Mouse (Mus musculus) MEL (cell line): ENCODE measurements around the gene Zbtb18. TPM values are rescaled to one million over a fixed set of nuclear protein-coding genes. Genes with fewer than 3 reads are reported as not detected.
"Not testable (repeated sequence)": the region's sequence is repeated elsewhere in the genome, so short reads cannot be mapped to it uniquely, and the experiment has no call there.

ENCODE experiments used
- DNase-seq: peaks from one replicate; pipeline ENCODE4 v3.0.0; 2011; ENCODE audit warnings: low read depth, low spot score
- H3K27ac ChIP-seq: 2 replicates; pipeline ENCODE4 v1.5.1; 2012; ENCODE audit warnings: low read depth, mild to moderate bottlenecking, control low read depth, low read length, moderate library complexity; ENCODE audit not compliant: control insufficient read depth
- H3K27me3 ChIP-seq, 2 experiments: fragments of 150-350 bp in 1 of 2; sonication (generic) in 1 of 2; 2 replicates each; pipeline ENCODE4 v1.6.1; 2012; ENCODE audit warnings: low read length in 2 of 2, mild to moderate bottlenecking in 2 of 2, improper control_type of control experiment in 1 of 2, moderate library complexity in 1 of 2; ENCODE audit not compliant: insufficient read depth in 2 of 2, control insufficient read depth in 1 of 2
- H3K36me3 ChIP-seq, 2 experiments: 2 replicates each; pipeline ENCODE4 v1.6.1; 2012 to 2014; ENCODE audit warnings: low read length in 2 of 2, improper control_type of control experiment in 1 of 2, inconsistent platforms in 1 of 2, mild to moderate bottlenecking in 1 of 2; ENCODE audit not compliant: insufficient read depth in 2 of 2, control insufficient read depth in 1 of 2
- H3K4me1 ChIP-seq, 2 experiments: fragments of 150-350 bp in 1 of 2; sonication (generic) in 1 of 2; 2 replicates each; pipeline ENCODE4 v1.6.1; 2012; ENCODE audit warnings: low read length in 2 of 2, improper control_type of control experiment in 1 of 2, mild to moderate bottlenecking in 1 of 2; ENCODE audit not compliant: insufficient read depth in 2 of 2, control insufficient read depth in 1 of 2
- H3K4me3 ChIP-seq, 2 experiments: fragments of 150-350 bp in 1 of 2; sonication (generic) in 1 of 2; 2 replicates each; pipeline ENCODE4 v1.5.1; 2012; ENCODE audit warnings: low read depth in 2 of 2, low read length in 2 of 2, mild to moderate bottlenecking in 2 of 2, moderate library complexity in 2 of 2, control low read depth in 1 of 2, improper control_type of control experiment in 1 of 2; ENCODE audit not compliant: control insufficient read depth in 1 of 2, insufficient read depth in 1 of 2
- H3K79me2 ChIP-seq: 2 replicates; pipeline ENCODE4 v1.6.1; 2012; ENCODE audit warnings: mild to moderate bottlenecking, low read length, moderate library complexity; ENCODE audit not compliant: control insufficient read depth, poor library complexity, insufficient read depth
- H3K9ac ChIP-seq: 2 replicates; pipeline ENCODE4 v1.6.1; 2012; ENCODE audit warnings: low read depth, mild to moderate bottlenecking, control low read depth, low read length, moderate library complexity; ENCODE audit not compliant: control insufficient read depth, poor library complexity, severe bottlenecking
- H3K9me3 ChIP-seq: fragments of 150-350 bp; sonication (generic); replicated peaks from 2 replicates; pipeline ENCODE4 v1.6.1; 2012; ENCODE audit warnings: mild to moderate bottlenecking, low read length, improper control_type of control experiment, moderate library complexity; ENCODE audit not compliant: insufficient read depth
- CHD1 ChIP-seq: IDR thresholded peaks from 2 replicates; pipeline ENCODE4 v1.6.1; 2012; ENCODE audit warnings: low read depth, mild to moderate bottlenecking, inconsistent platforms, low read length, improper control_type of control experiment
- CHD2 ChIP-seq: IDR thresholded peaks from 2 replicates; pipeline ENCODE4 v1.6.1; 2011; ENCODE audit warnings: low read length, improper control_type of control experiment
- ELF1 ChIP-seq: IDR thresholded peaks from 2 replicates; pipeline ENCODE4 v1.6.1; 2014; ENCODE audit warnings: low read depth, mild to moderate bottlenecking, inconsistent platforms, low read length, improper control_type of control experiment, moderate library complexity
- EP300 ChIP-seq, 2 experiments: IDR thresholded peaks; 2 replicates each; pipeline ENCODE4 v1.6.1; 2011; ENCODE audit warnings: improper control_type of control experiment in 2 of 2, low read length in 2 of 2, low read depth in 1 of 2, mild to moderate bottlenecking in 1 of 2
- GATA1 ChIP-seq: IDR thresholded peaks from 2 replicates; pipeline ENCODE4 v1.6.1; 2011; ENCODE audit warnings: low read depth, low read length, improper control_type of control experiment
- JUND ChIP-seq: IDR thresholded peaks from 2 replicates; pipeline ENCODE4 v1.6.1; 2011; ENCODE audit warnings: low read depth, mild to moderate bottlenecking, improper control_type of control experiment, low read length
- KAT2A ChIP-seq: conservative IDR thresholded peaks from 2 replicates; pipeline ENCODE4 v1.6.1; 2012; ENCODE audit warnings: low read depth, low read length, improper control_type of control experiment, inconsistent platforms
- MAFK ChIP-seq: IDR thresholded peaks from 2 replicates; pipeline ENCODE4 v1.6.1; 2011; ENCODE audit warnings: low read depth, mild to moderate bottlenecking, low read length, improper control_type of control experiment, borderline replicate concordance
- MAZ ChIP-seq: IDR thresholded peaks from 2 replicates; pipeline ENCODE4 v1.6.1; 2012; ENCODE audit warnings: low read depth, mild to moderate bottlenecking, inconsistent platforms, low read length, improper control_type of control experiment
- NELFE ChIP-seq: IDR thresholded peaks from 2 replicates; pipeline ENCODE4 v1.6.1; 2011; ENCODE audit warnings: low read depth, low read length, improper control_type of control experiment
- NRF1 ChIP-seq: IDR thresholded peaks from 2 replicates; pipeline ENCODE4 v1.6.1; 2014; ENCODE audit warnings: low read depth, mild to moderate bottlenecking, inconsistent platforms, low read length, improper control_type of control experiment, moderate library complexity; ENCODE audit not compliant: poor library complexity, insufficient read depth, severe bottlenecking
- POLR2A ChIP-seq, 2 experiments: IDR thresholded peaks; 2 replicates each; pipeline ENCODE4 v1.6.1; 2011 to 2012; ENCODE audit warnings: low read length in 2 of 2, mild to moderate bottlenecking in 2 of 2, control low read depth in 1 of 2, improper control_type of control experiment in 1 of 2, low read depth in 1 of 2, moderate library complexity in 1 of 2; ENCODE audit not compliant: control insufficient read depth in 1 of 2, insufficient read depth in 1 of 2, poor library complexity in 1 of 2
- POLR2AphosphoS5 ChIP-seq: IDR thresholded peaks from 2 replicates; pipeline ENCODE4 v1.6.1; 2012; ENCODE audit warnings: low read depth, borderline replicate concordance, mild to moderate bottlenecking, inconsistent platforms, low read length, moderate library complexity, mixed read lengths
- RAD21 ChIP-seq: IDR thresholded peaks from 2 replicates; pipeline ENCODE4 v1.6.1; 2011; ENCODE audit warnings: mild to moderate bottlenecking, low read depth, low read length, improper control_type of control experiment
- TAL1 ChIP-seq: IDR thresholded peaks from 2 replicates; pipeline ENCODE4 v1.6.1; 2012; ENCODE audit warnings: mild to moderate bottlenecking, inconsistent platforms, low read length, moderate library complexity, mixed read lengths
- TCF12 ChIP-seq: IDR thresholded peaks from 2 replicates; pipeline ENCODE4 v1.6.1; 2014; ENCODE audit warnings: low read depth, mild to moderate bottlenecking, inconsistent platforms, low read length, improper control_type of control experiment, moderate library complexity
- USF1 ChIP-seq: IDR thresholded peaks from 2 replicates; pipeline ENCODE4 v1.6.1; 2014; ENCODE audit warnings: low read depth, mild to moderate bottlenecking, inconsistent platforms, low read length, improper control_type of control experiment, moderate library complexity
- ZMIZ1 ChIP-seq: IDR thresholded peaks from 2 replicates; pipeline ENCODE4 v1.6.1; 2012; ENCODE audit warnings: low read depth, mild to moderate bottlenecking, inconsistent platforms, low read length, improper control_type of control experiment, moderate library complexity
- polyA plus RNA-seq, 2 experiments: library from polyadenylated mRNA; stranded (reverse) in 1 of 2; unstranded in 1 of 2; fragments of >175 nt in 1 of 2; fragments of >200 nt in 1 of 2; gene quantifications; 2 replicates each; pipeline versions ENCODE4 v1.2.1 to v1.2.4; 2012; ENCODE audit warnings: low replicate concordance in 2 of 2, low read depth in 1 of 2; ENCODE audit not compliant: insufficient read length in 2 of 2, insufficient read depth in 1 of 2, missing spikeins in 1 of 2
- total RNA-seq: library from RNA; depleted of rRNA; stranded (reverse); fragments of 300-350 nt; gene quantifications from 2 replicates; pipeline ENCODE4 v1.2.3, GENCODE M21; 2012

The Zbtb18 gene
- total and polyA plus RNA-seq, 3 experiments = 15.6 to 23.8 TPM; not detected in 1

DNA sequence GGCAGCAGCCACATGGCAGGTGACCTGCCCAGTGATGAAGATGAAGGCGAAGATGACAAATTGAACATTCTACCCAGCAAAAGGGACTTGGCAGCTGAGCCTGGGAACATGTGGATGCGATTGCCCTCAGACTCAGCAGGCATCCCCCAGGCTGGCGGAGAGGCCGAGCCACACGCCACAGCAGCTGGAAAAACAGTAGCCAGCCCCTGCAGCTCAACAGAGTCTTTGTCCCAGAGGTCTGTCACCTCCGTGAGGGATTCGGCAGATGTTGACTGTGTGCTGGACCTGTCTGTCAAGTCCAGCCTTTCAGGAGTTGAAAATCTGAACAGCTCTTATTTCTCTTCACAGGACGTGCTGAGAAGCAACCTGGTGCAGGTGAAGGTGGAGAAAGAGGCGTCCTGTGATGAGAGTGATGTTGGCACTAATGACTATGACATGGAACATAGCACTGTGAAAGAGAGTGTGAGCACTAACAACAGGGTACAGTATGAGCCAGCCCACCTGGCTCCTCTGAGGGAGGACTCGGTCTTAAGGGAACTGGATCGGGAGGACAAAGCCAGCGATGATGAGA, 5.5 kb downstream of the Zbtb18 start:
- no peaks in the 10 kb centered on the region for H3K9me3 ChIP-seq
- no peak overlapping the region for H3K4me3 ChIP-seq
- no peaks in the 10 kb centered on the region for H3K27me3 ChIP-seq
- H3K4me1 ChIP-seq = peaks cover 6 to 21% of the 10 kb centered on the region in 2 experiments
- H3K9ac ChIP-seq = no peak overlapping the region
- H3K79me2 ChIP-seq = peaks cover 21% of the 10 kb centered on the region
- no peak for TF ChIP-seq JUND
- H3K27ac ChIP-seq = no peak overlapping the region
- H3K36me3 ChIP-seq = peaks cover 4 to 25% of the 10 kb centered on the region in 2 experiments; a peak in 3 of 4 replicates
- DNase-seq = no peak

DNA sequence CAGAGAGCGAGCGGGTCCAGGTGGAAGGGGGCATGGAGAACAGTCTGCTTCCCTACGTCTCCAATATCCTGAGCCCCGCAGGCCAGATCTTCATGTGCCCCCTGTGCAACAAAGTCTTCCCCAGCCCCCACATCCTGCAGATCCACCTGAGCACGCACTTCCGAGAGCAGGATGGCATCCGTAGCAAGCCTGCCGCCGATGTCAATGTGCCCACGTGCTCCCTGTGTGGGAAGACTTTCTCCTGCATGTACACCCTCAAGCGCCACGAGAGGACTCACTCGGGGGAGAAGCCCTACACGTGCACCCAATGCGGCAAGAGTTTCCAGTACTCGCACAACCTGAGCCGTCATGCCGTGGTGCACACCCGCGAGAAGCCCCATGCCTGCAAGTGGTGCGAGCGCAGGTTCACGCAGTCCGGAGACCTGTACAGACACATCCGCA, 6.0 kb downstream of the Zbtb18 start:
- H3K4me1 ChIP-seq = peaks cover 6 to 21% of the 10 kb centered on the region in 2 experiments
- DNase-seq = no peak

DNA sequence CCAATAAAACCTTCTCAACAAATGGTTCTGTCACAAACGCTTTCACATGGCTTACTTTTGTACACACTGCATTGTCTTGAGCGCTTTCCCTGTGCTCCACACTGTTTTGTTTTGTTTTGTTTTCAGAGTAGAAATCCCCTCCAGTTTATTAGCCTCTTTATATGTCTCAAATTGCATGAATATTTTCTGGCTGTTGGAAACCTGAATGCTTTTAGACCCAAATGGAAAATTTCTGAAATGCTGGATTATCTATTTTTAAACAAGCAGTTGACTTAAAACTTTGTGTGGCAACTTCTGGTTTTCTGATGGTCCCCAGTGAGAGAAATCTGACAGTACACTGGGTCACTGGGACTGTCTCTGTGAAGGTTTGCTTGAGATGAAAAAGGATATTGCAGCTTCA, 6.8 kb downstream of the Zbtb18 start:
- no peak overlapping the region for H3K9ac ChIP-seq
- no peak for DNase-seq
- peaks cover 11% of the 10 kb centered on the region for H3K79me2 ChIP-seq
- H3K36me3 ChIP-seq = peaks cover 4 to 22% of the 10 kb centered on the region in 2 experiments; a peak in 3 of 4 replicates
- H3K27me3 ChIP-seq = no peaks in the 10 kb centered on the region
- H3K9me3 ChIP-seq = no peaks in the 10 kb centered on the region
- peaks cover 6 to 18% of the 10 kb centered on the region in 2 experiments for H3K4me1 ChIP-seq
- no peak overlapping the region for H3K4me3 ChIP-seq
- TF ChIP-seq RAD21 = no peak
- TF ChIP-seq USF1 = no peak
- no peak for TF ChIP-seq CHD2
- TF ChIP-seq GATA1 = no peak
- no peak for TF ChIP-seq TAL1
- no peak for TF ChIP-seq ELF1
- TF ChIP-seq MAZ = no peak
- no peak for TF ChIP-seq ZMIZ1
- TF ChIP-seq JUND = no peak
- no peak for TF ChIP-seq POLR2AphosphoS5
- TF ChIP-seq POLR2A (IDR thresholded peaks at IDR 0.05; ENCODE audit: control insufficient read depth in 1 of 2, insufficient read depth in 1 of 2, low read depth in 1 of 2, low read length in 2 of 2, poor library complexity in 1 of 2) = no peak
- TF ChIP-seq KAT2A = no peak
- no peak for TF ChIP-seq MAFK
- no peak for TF ChIP-seq EP300 (IDR thresholded peaks at IDR 0.05; ENCODE audit: low read depth in 1 of 2, low read length in 2 of 2)
- TF ChIP-seq NELFE = no peak
- no peak for TF ChIP-seq TCF12
- TF ChIP-seq CHD1 = no peak
- TF ChIP-seq, all 39 proteins: peak for 0
- H3K27ac ChIP-seq = no peak overlapping the region

More for the DNA sequence above, 6.0 kb downstream of the Zbtb18 start:
- Histone ChIP-seq H3K27me3 (no peaks in the 10 kb centered on the region), H3K9ac (no peak overlapping the region), H3K79me2 (peaks cover 16% of the 10 kb centered on the region), H3K27ac (no peak overlapping the region), H3K9me3 (no peaks in the 10 kb centered on the region), H3K4me3 (no peak overlapping the region), H3K36me3 (peaks cover 4 to 25% of the 10 kb centered on the region in 2 experiments; a peak in 3 of 4 replicates)
- TF ChIP-seq POLR2AphosphoS5 = no peak
- TF ChIP-seq NRF1 = no peak
- TF ChIP-seq EP300 (IDR thresholded peaks at IDR 0.05; ENCODE audit: low read depth in 1 of 2, low read length in 2 of 2) = no peak

DNA sequence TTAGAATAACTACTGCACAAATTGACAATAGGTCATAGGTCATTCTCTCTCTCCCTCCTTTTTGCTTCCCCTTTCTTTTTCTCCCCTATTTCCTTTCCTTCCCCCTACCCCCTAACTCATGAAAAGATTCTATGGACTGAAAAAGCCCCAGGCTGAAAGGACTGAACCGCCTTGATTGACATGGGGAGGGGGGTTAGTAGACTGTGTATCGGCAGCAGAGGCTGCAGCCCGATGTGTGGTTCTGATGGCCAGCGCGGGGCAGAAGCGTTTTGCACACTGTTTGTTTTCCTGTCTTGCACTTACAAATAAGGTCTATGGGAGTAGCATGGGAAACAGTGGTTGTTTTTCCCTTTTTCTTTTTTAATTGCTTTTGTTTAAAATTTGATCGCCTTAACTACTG, 7.7 kb downstream of the Zbtb18 start:
- not testable (repeated sequence) for H3K9me3 ChIP-seq, H3K4me1 ChIP-seq, H3K27me3 ChIP-seq, H3K9ac ChIP-seq, DNase-seq, H3K4me3 ChIP-seq, H3K79me2 ChIP-seq, H3K27ac ChIP-seq
- H3K36me3 ChIP-seq = peaks cover 4 to 14% of the 10 kb centered on the region in 2 experiments; a peak in 3 of 4 replicates
